Mouse (Mus musculus): ENCODE results near the gene Slc46a2. TPM values are rescaled to one million over a fixed set of nuclear protein-coding genes. Genes with fewer than 3 reads are reported as not detected.

The Slc46a2 gene
- polyA plus RNA-seq, 1 experiment from 2014 or later, result not detected

GRCm38 (mm10) chr4:59890086-59890600, 24.7 kb downstream of the Slc46a2 start:
- H3K9ac ChIP-seq (replicated peaks), result no peak overlapping the region
- H3K27me3 ChIP-seq, result no peaks in the 10 kb centered on the region
- ATAC-seq (ENCODE audit: insufficient number of reproducible peaks, insufficient read depth, low FRiP score, low TSS enrichment, low read depth), result no peak
- no peak overlapping the region for H3K4me2 ChIP-seq
- WGBS, result 90% methylated on average over 6 of the region's 6 CpGs
- H3K36me3 ChIP-seq, result peaks cover 13% of the 10 kb centered on the region; the same call in 1 of the 2 replicates
- H3K4me1 ChIP-seq (replicated peaks), result no peaks in the 10 kb centered on the region
- H3K9me3 ChIP-seq, result no peaks in the 10 kb centered on the region
- H3K4me3 ChIP-seq (replicated peaks), result no peak overlapping the region
- H3K27ac ChIP-seq, result no peak overlapping the region

GRCm38 (mm10) chr4:59888014-59888413, 26.8 kb downstream of the Slc46a2 start:
- Histone ChIP-seq H3K27me3 (no peaks in the 10 kb centered on the region), H3K27ac (no peak overlapping the region), H3K9me3 (0 out of 2 replicates have a peak, but pooled peaks cover 2% of the 10 kb centered on the region), H3K9ac (replicated peaks) (no peak overlapping the region), H3K4me3 (replicated peaks) (no peak overlapping the region), H3K4me1 (replicated peaks) (no peaks in the 10 kb centered on the region), H3K36me3 (peaks cover 9% of the 10 kb centered on the region), H3K4me2 (no peak overlapping the region)
- no peak for ATAC-seq (ENCODE audit: insufficient number of reproducible peaks, insufficient read depth, low FRiP score, low TSS enrichment, low read depth)
- WGBS, result 83% methylated on average over 5 of the region's 5 CpGs

GRCm38 (mm10) chr4:59887011-59887410, 27.8 kb downstream of the Slc46a2 start:
- WGBS, result 89% methylated on average over 5 of the region's 5 CpGs

GRCm38 (mm10) chr4:59886281-59886680, 28.6 kb downstream of the Slc46a2 start:
- Histone ChIP-seq H3K4me1 (replicated peaks) (no peaks in the 10 kb centered on the region), H3K27me3 (no peaks in the 10 kb centered on the region), H3K9me3 (0 out of 2 replicates have a peak, but pooled peaks cover 5% of the 10 kb centered on the region), H3K36me3 (peaks cover 19% of the 10 kb centered on the region), H3K4me2 (no peak overlapping the region), H3K9ac (replicated peaks) (no peak overlapping the region), H3K27ac (no peak overlapping the region), H3K4me3 (replicated peaks) (no peak overlapping the region)
- WGBS, result 85% methylated on average over 6 of the region's 6 CpGs
- no peak for ATAC-seq (ENCODE audit: insufficient number of reproducible peaks, insufficient read depth, low FRiP score, low TSS enrichment, low read depth)

More at GRCm38 (mm10) chr4:59887011-59887410, 27.8 kb downstream of the Slc46a2 start:
- Histone ChIP-seq H3K4me3 (replicated peaks) (no peak overlapping the region), H3K27me3 (no peaks in the 10 kb centered on the region), H3K27ac (no peak overlapping the region), H3K9ac (replicated peaks) (no peak overlapping the region), H3K36me3 (peaks cover 16% of the 10 kb centered on the region), H3K4me1 (replicated peaks) (no peaks in the 10 kb centered on the region), H3K9me3 (0 out of 2 replicates have a peak, but pooled peaks cover 5% of the 10 kb centered on the region), H3K4me2 (no peak overlapping the region)
- no peak for ATAC-seq (ENCODE audit: insufficient number of reproducible peaks, insufficient read depth, low FRiP score, low TSS enrichment, low read depth)

- no peak overlapping the region for H3K27ac ChIP-seq
- H3K36me3 ChIP-seq, result peaks cover 23% of the 10 kb centered on the region
- H3K4me2 ChIP-seq, result no peak overlapping the region
- H3K9me3 ChIP-seq, result 0 out of 2 replicates have a peak, but pooled peaks cover 5% of the 10 kb centered on the region
- H3K4me1 ChIP-seq (replicated peaks), result no peaks in the 10 kb centered on the region
- no peak for ATAC-seq (ENCODE audit: insufficient number of reproducible peaks, insufficient read depth, low FRiP score, low TSS enrichment, low read depth)
- H3K9ac ChIP-seq (replicated peaks), result no peak overlapping the region
- no peak overlapping the region for H3K4me3 ChIP-seq (replicated peaks)
- H3K27me3 ChIP-seq, result no peaks in the 10 kb centered on the region
- WGBS, result 80% methylated on average over 6 of the region's 6 CpGs
Observed at GRCm38 (mm10) chr4:59884136-59884696, 30.6 kb downstream of the Slc46a2 start.

GRCm38 (mm10) chr4:59881210-59881609, 33.6 kb downstream of the Slc46a2 start:
- Histone ChIP-seq H3K27me3 (no peaks in the 10 kb centered on the region), H3K36me3 (peaks cover 24% of the 10 kb centered on the region), H3K4me2 (no peak overlapping the region), H3K9ac (replicated peaks) (no peak overlapping the region), H3K27ac (no peak overlapping the region), H3K4me1 (replicated peaks) (no peaks in the 10 kb centered on the region), H3K4me3 (replicated peaks) (no peak overlapping the region), H3K9me3 (0 out of 2 replicates have a peak, but pooled peaks cover 5% of the 10 kb centered on the region)
- ATAC-seq (ENCODE audit: insufficient number of reproducible peaks, insufficient read depth, low FRiP score, low TSS enrichment, low read depth), result no peak
- 89% methylated on average over 2 of the region's 2 CpGs for WGBS

- no peak for ATAC-seq (ENCODE audit: insufficient number of reproducible peaks, insufficient read depth, low FRiP score, low TSS enrichment, low read depth)
- Histone ChIP-seq H3K4me1 (replicated peaks) (no peaks in the 10 kb centered on the region), H3K4me2 (no peak overlapping the region), H3K36me3 (peaks cover 24% of the 10 kb centered on the region), H3K27me3 (no peaks in the 10 kb centered on the region), H3K9ac (replicated peaks) (no peak overlapping the region), H3K4me3 (replicated peaks) (no peak overlapping the region), H3K9me3 (0 out of 2 replicates have a peak, but pooled peaks cover 5% of the 10 kb centered on the region), H3K27ac (no peak overlapping the region)
- 89% methylated on average over 5 of the region's 5 CpGs for WGBS
Observed at GRCm38 (mm10) chr4:59880725-59881124, 34.1 kb downstream of the Slc46a2 start.

- WGBS, result 88% methylated on average over 3 of the region's 3 CpGs
- no peak for ATAC-seq (ENCODE audit: insufficient number of reproducible peaks, insufficient read depth, low FRiP score, low TSS enrichment, low read depth)
- Histone ChIP-seq H3K4me3 (replicated peaks) (no peak overlapping the region), H3K9me3 (0 out of 2 replicates have a peak, but pooled peaks cover 5% of the 10 kb centered on the region), H3K36me3 (peaks cover 18% of the 10 kb centered on the region; the same call in 1 of the 2 replicates), H3K4me1 (replicated peaks) (no peaks in the 10 kb centered on the region), H3K9ac (replicated peaks) (no peak overlapping the region), H3K27me3 (no peaks in the 10 kb centered on the region), H3K4me2 (no peak overlapping the region), H3K27ac (no peak overlapping the region)
Observed at GRCm38 (mm10) chr4:59879444-59879843, 35.4 kb downstream of the Slc46a2 start.

- H3K27me3 ChIP-seq, result no peaks in the 10 kb centered on the region
- H3K27ac ChIP-seq, result no peak overlapping the region
- no peak overlapping the region for H3K4me3 ChIP-seq (replicated peaks)
- ATAC-seq (ENCODE audit: insufficient number of reproducible peaks, insufficient read depth, low FRiP score, low TSS enrichment, low read depth), result no peak
- 85% methylated on average over 8 of the region's 8 CpGs for WGBS
- peaks cover 18% of the 10 kb centered on the region; the same call in 1 of the 2 replicates for H3K36me3 ChIP-seq
- no peaks in the 10 kb centered on the region for H3K4me1 ChIP-seq (replicated peaks)
- H3K9ac ChIP-seq (replicated peaks), result no peak overlapping the region
- no peak overlapping the region for H3K4me2 ChIP-seq
- H3K9me3 ChIP-seq, result 0 out of 2 replicates have a peak, but pooled peaks cover 5% of the 10 kb centered on the region
Observed at GRCm38 (mm10) chr4:59878595-59878994, 36.3 kb downstream of the Slc46a2 start.

GRCm38 (mm10) chr4:59877025-59877424, 37.8 kb downstream of the Slc46a2 start:
- H3K4me2 ChIP-seq, result no peak overlapping the region
- peaks cover 8% of the 10 kb centered on the region; the same call in 1 of the 2 replicates for H3K36me3 ChIP-seq
- H3K4me1 ChIP-seq (replicated peaks), result no peaks in the 10 kb centered on the region
- no peak overlapping the region for H3K27ac ChIP-seq
- no peak overlapping the region for H3K4me3 ChIP-seq (replicated peaks)
- 79% methylated on average over 2 of the region's 2 CpGs for WGBS
- H3K9me3 ChIP-seq, result no peaks in the 10 kb centered on the region
- H3K9ac ChIP-seq (replicated peaks), result no peak overlapping the region
- no peak for ATAC-seq (ENCODE audit: insufficient number of reproducible peaks, insufficient read depth, low FRiP score, low TSS enrichment, low read depth)
- no peaks in the 10 kb centered on the region for H3K27me3 ChIP-seq

GRCm38 (mm10) chr4:59876570-59876969, 38.3 kb downstream of the Slc46a2 start:
- 90% methylated on average over 6 of the region's 6 CpGs for WGBS
- Histone ChIP-seq H3K4me3 (replicated peaks) (no peak overlapping the region), H3K9me3 (no peaks in the 10 kb centered on the region), H3K27me3 (no peaks in the 10 kb centered on the region), H3K4me2 (no peak overlapping the region), H3K27ac (no peak overlapping the region), H3K4me1 (replicated peaks) (no peaks in the 10 kb centered on the region), H3K9ac (replicated peaks) (no peak overlapping the region), H3K36me3 (peaks cover 5% of the 10 kb centered on the region; the same call in 1 of the 2 replicates)
- ATAC-seq (ENCODE audit: insufficient number of reproducible peaks, insufficient read depth, low FRiP score, low TSS enrichment, low read depth), result no peak

Measured in limb, embryonic 12.5 days (tissue).